Mouse (Mus musculus): ENCODE results near the gene Tnfsf15. TPM values are rescaled to one million over a fixed set of nuclear protein-coding genes. Genes with fewer than 3 reads are reported as not detected.

Gene Tnfsf15
- total and polyA plus RNA-seq, 3 experiments: 63.3 to 127 (median 93.9) TPM

DNA sequence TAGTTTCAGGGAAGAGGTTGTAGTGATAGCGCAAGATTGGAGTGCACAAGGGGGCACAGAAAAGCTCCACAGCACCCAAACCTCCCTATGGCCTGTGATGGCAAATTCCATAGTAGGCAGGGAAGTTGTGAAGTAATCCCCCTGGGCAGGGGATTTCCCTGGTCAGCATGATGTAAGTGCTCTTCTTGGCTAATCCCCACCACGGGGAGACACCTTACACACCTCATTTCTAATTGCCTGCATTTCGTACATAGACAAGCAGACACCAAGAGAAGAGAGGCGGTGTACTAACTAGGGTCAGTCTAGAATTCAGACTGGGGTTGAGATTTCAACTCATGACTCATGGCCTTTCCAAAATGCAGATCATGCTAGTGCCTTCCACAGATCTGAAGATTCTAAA is 4.2 kb downstream of the Tnfsf15 start:
- Histone ChIP-seq H3K4me2 (ENCODE audit: insufficient read depth, low read depth, poor library complexity, severe bottlenecking) (peak overlapping the region; percentile 67), H3K4me3 (replicated peaks in 1 of 3; ENCODE audit: low read depth in 2 of 3, low read length in 2 of 3, poor library complexity in 1 of 3) (peak overlapping the region in 2 of 3 experiments; percentile 15 to 82), H3K27ac (ENCODE audit: insufficient read depth, low read depth) (0 out of 2 replicates have a peak overlapping the region, but pooled peaks have one; percentile 21), H3K9ac (ENCODE audit: insufficient read depth, low read depth) (no peak overlapping the region; the same call in 1 of the 2 replicates), H3K9me3 (replicated peaks; ENCODE audit: low read length) (no peaks in the 10 kb centered on the region), H3K27me3 (replicated peaks) (no peaks in the 10 kb centered on the region), H3K79me2 (replicated peaks; ENCODE audit: control insufficient read depth, extremely low read depth, insufficient read depth, poor library complexity, severe bottlenecking) (peaks cover 14% of the 10 kb centered on the region), H3K36me3 (replicated peaks in 1 of 2; ENCODE audit: control insufficient read depth in 1 of 2, insufficient read depth in 1 of 2, low read length in 1 of 2) (peaks cover 11 to 75% of the 10 kb centered on the region in 2 experiments), H3K4me1 (ENCODE audit: control insufficient read depth in 1 of 2, insufficient read depth in 2 of 2) (peaks cover 25 to 69% of the 10 kb centered on the region in 2 experiments)
- TF ChIP-seq SIN3A (IDR thresholded peaks at IDR 0.05; ENCODE audit: low read length) (0 out of 2 replicates have a peak, but pooled peaks have one; percentile 32), IRF4 (IDR thresholded peaks at IDR 0.05; ENCODE audit: low read depth, low read length) (peak; percentile 52; the same call in 1 of the 2 replicates), ZC3H11A (IDR thresholded peaks at IDR 0.05; ENCODE audit: low read depth, low read length) (no peak), RCOR1 (conservative IDR thresholded peaks at IDR 0.05; ENCODE audit: low read depth, low read length) (no peak), MEF2A (IDR thresholded peaks at IDR 0.05; ENCODE audit: borderline replicate concordance, low read depth, low read length) (peak; percentile 67; the same call in 1 of the 2 replicates), MXI1 (IDR thresholded peaks at IDR 0.05; ENCODE audit: low read depth, low read length) (peak; percentile 25; the same call in 1 of the 2 replicates), EP300 (IDR thresholded peaks at IDR 0.05; ENCODE audit: low read length) (peak; percentile 51; the same call in 1 of the 2 replicates), MAX (IDR thresholded peaks at IDR 0.05; ENCODE audit: low read length) (peak; percentile 27; the same call in 1 of the 2 replicates), NRF1 (IDR thresholded peaks at IDR 0.05; ENCODE audit: low read depth, low read length) (no peak), ETS1 (conservative IDR thresholded peaks at IDR 0.05; ENCODE audit: low read depth, low read length) (peak; percentile 83)
- in situ Hi-C loops (cut with MboI; ENCODE audit: low pct_ligation_motif_present, low pct_unique_long_range_greater_than_20kb, low sequenced_read_pairs): loop anchor here (5.0 to 10.0 kb wide), 2 partner anchors 37 to 194 kb away; no protein-coding TSS in a partner anchor
- DNase-seq (ENCODE audit: extremely low read depth): peak; percentile 74
- dilution Hi-C loops (cut with MboI; ENCODE audit: extremely low pct_ligation_motif_present, extremely low pct_unique_long_range_greater_than_20kb, low sequenced_read_pairs): no loop called here

- DNase-seq (ENCODE audit: extremely low read depth): no peak
- H3K36me3 ChIP-seq (replicated peaks in 1 of 2; ENCODE audit: control insufficient read depth in 1 of 2, insufficient read depth in 1 of 2, low read length in 1 of 2): peaks cover 11 to 82% of the 10 kb centered on the region in 2 experiments
- dilution Hi-C loops (cut with MboI; ENCODE audit: extremely low pct_ligation_motif_present, extremely low pct_unique_long_range_greater_than_20kb, low sequenced_read_pairs): no loop called here
- no peaks in the 10 kb centered on the region for H3K27me3 ChIP-seq (replicated peaks)
- H3K27ac ChIP-seq (ENCODE audit: insufficient read depth, low read depth): no peak overlapping the region
- no peak overlapping the region for H3K4me2 ChIP-seq (ENCODE audit: insufficient read depth, low read depth, poor library complexity, severe bottlenecking)
- peaks cover 14% of the 10 kb centered on the region for H3K79me2 ChIP-seq (replicated peaks; ENCODE audit: control insufficient read depth, extremely low read depth, insufficient read depth, poor library complexity, severe bottlenecking)
- H3K9me3 ChIP-seq (replicated peaks; ENCODE audit: low read length): no peaks in the 10 kb centered on the region
- no peak for TF ChIP-seq CHD2 (IDR thresholded peaks at IDR 0.05; ENCODE audit: low read length)
- TF ChIP-seq MAZ (IDR thresholded peaks at IDR 0.05; ENCODE audit: low read depth, low read length): no peak
- no peak for TF ChIP-seq IRF4 (IDR thresholded peaks at IDR 0.05; ENCODE audit: low read depth, low read length)
- TF ChIP-seq MAFK (IDR thresholded peaks at IDR 0.05; ENCODE audit: insufficient replicate concordance, low read length): no peak
- no peak for TF ChIP-seq GABPA (IDR thresholded peaks at IDR 0.05; ENCODE audit: insufficient replicate concordance, low read depth, low read length)
- TF ChIP-seq CTCF (conservative IDR thresholded peaks at IDR 0.05 in 1 of 2, IDR thresholded peaks at IDR 0.05 in 1 of 2; ENCODE audit: low read depth in 2 of 2, low read length in 2 of 2): no peak
- TF ChIP-seq MXI1 (IDR thresholded peaks at IDR 0.05; ENCODE audit: low read depth, low read length): no peak
- no peak for TF ChIP-seq ETS1 (conservative IDR thresholded peaks at IDR 0.05; ENCODE audit: low read depth, low read length)
- no peak overlapping the region for H3K9ac ChIP-seq (ENCODE audit: insufficient read depth, low read depth)
- H3K4me3 ChIP-seq (replicated peaks in 1 of 3; ENCODE audit: low read depth in 2 of 3, low read length in 2 of 3, poor library complexity in 1 of 3): peak overlapping the region in 1 of 3 experiments; percentile 82
- in situ Hi-C loops (cut with MboI; ENCODE audit: low pct_ligation_motif_present, low pct_unique_long_range_greater_than_20kb, low sequenced_read_pairs): loop anchor here (5.0 to 10.0 kb wide), 2 partner anchors 37 to 195 kb away; no protein-coding TSS in a partner anchor
- H3K4me1 ChIP-seq (ENCODE audit: control insufficient read depth in 1 of 2, insufficient read depth in 2 of 2): peaks cover 20 to 69% of the 10 kb centered on the region in 2 experiments
Measured at GRCm38 (mm10) chr4:63740001-63740400, 4.9 kb downstream of the Tnfsf15 start.

All from CH12.LX (cell line).